Mouse (Mus musculus) effector memory CD4-positive, alpha-beta T cell, adult 7 months (primary cell): ENCODE measurements around the gene Plekhs1. TPM values are rescaled to one million over a fixed set of nuclear protein-coding genes. Genes with fewer than 3 reads are reported as not detected.

Source experiments
- polyA plus RNA-seq: library from polyadenylated mRNA; unstranded; fragments of 100-300 nt; shearing (Covaris generic); gene quantifications from one replicate; pipeline ENCODE4 v1.2.1, GENCODE M21; 2017

Plekhs1 gene
- polyA plus RNA-seq = 0.29 TPM

GRCm38 (mm10) chr19:56461522-56462101 lies at the start of gene Plekhs1:
Gene Plekhs1, plus strand, starts transcription at chr19:56461640.

Other genes starting within 250 kb of the Plekhs1 start
- gene Habp2, start 174.5 kb upstream of the Plekhs1 start, polyA plus RNA-seq = 0.27 TPM
- not detected for gene Nrap, start 71.6 kb upstream of the Plekhs1 start, polyA plus RNA-seq
- gene Casp7, start 64.5 kb upstream of the Plekhs1 start, polyA plus RNA-seq = 17.0 TPM
- gene Dclre1a, start 86.6 kb downstream of the Plekhs1 start, polyA plus RNA-seq = 2.4 TPM
- 21.9 TPM for gene Nhlrc2, start 86.6 kb downstream of the Plekhs1 start, polyA plus RNA-seq